Mouse (Mus musculus): ENCODE data around the gene Trhde. TPM values are rescaled to one million over a fixed set of nuclear protein-coding genes. Genes with fewer than 3 reads are reported as not detected.

The Trhde gene
- polyA plus RNA-seq, 1 experiment from 2014 or later = 0.26 TPM

GRCm38 (mm10) chr10:114796872-114797271 lies 5.2 kb downstream of the Trhde start:
- no peak for DNase-seq (ENCODE audit: low spot score)
- Histone ChIP-seq H3K9me3 (replicated peaks) (no peaks in the 10 kb centered on the region), H3K27ac (replicated peaks) (no peak overlapping the region), H3K4me3 (no peak overlapping the region), H3K36me3 (no peaks in the 10 kb centered on the region), H3K4me1 (peaks cover 28% of the 10 kb centered on the region), H3K27me3 (ENCODE audit: low read depth, poor library complexity, severe bottlenecking) (peaks cover 34% of the 10 kb centered on the region)
- WGBS = 89% methylated on average over 5 of the region's 5 CpGs

DNA sequence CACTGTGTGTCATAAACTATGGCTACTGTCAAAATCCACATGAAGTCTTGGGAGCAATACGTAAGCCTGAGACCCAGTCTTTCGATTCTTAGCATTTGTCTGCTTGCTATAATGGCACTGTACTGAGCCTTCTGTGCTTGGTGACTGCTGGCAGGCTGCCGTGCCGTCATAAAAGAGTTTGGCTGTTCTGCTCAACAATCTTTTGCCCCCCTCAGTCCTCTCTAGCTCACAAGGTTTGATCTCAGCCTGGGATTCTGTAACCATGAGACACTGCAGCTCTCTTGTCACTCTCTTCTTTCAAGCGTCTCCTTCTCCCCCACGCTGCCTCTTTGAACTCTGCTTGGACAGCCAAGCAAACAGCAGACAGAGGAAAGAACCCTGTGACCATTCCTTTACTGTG lies 7.9 kb downstream of the Trhde start:
- DNase-seq (ENCODE audit: low spot score) = no peak
- WGBS = 60% methylated on average over 6 of the region's 6 CpGs
- H3K27ac ChIP-seq (replicated peaks) = no peak overlapping the region
- no peaks in the 10 kb centered on the region for H3K36me3 ChIP-seq
- peaks cover 11% of the 10 kb centered on the region for H3K4me1 ChIP-seq
- H3K9me3 ChIP-seq (replicated peaks) = no peaks in the 10 kb centered on the region
- no peak overlapping the region for H3K4me3 ChIP-seq
- peaks cover 8% of the 10 kb centered on the region for H3K27me3 ChIP-seq (ENCODE audit: low read depth, poor library complexity, severe bottlenecking)

DNA sequence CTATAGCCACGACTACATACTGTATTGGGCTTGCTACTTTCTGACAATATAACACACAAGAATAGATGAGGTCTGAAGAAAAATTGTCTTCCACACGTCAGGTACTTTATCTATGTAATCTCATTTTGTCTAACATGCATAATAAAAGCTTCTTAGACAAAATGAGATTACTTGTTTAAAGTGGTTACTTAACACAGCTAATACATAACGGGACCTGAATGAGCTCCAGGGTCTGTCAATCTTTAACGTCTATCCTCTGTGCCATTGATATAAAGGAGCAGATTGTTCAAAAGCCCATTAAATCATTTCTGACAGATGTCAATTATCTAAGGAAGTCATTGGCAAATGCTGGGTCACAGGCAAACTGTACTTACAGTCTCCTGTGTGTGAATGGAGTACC lies 36.2 kb downstream of the Trhde start:
- Histone ChIP-seq H3K36me3 (no peaks in the 10 kb centered on the region), H3K27ac (replicated peaks) (no peak overlapping the region), H3K27me3 (ENCODE audit: low read depth, poor library complexity, severe bottlenecking) (no peaks in the 10 kb centered on the region), H3K4me1 (no peaks in the 10 kb centered on the region), H3K9me3 (replicated peaks) (no peaks in the 10 kb centered on the region), H3K4me3 (no peak overlapping the region)
- no peak for DNase-seq (ENCODE audit: low spot score)
- 81% methylated on average over 4 of the region's 4 CpGs for WGBS

DNA sequence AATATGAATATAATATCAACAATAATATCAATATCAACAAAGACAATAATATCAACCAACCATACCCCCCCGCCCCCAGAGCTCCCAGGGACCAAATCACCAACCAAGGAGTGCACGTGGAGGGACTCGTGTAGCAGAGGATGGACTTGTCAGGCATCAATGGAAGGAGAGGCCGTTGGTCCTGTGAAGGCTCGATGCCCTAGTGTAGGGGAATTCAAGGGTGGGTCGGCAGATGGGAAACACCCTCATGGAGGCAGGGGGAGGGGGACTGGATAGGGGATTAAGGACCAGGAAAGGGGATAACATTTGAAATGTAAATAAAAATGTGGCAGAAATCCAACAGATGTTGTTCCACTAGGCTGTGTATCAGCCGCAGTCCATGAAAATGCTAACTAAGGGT lies 40.0 kb downstream of the Trhde start:
- Histone ChIP-seq H3K36me3 (no peaks in the 10 kb centered on the region), H3K27me3 (ENCODE audit: low read depth, poor library complexity, severe bottlenecking) (no peaks in the 10 kb centered on the region), H3K4me1 (no peaks in the 10 kb centered on the region), H3K27ac (replicated peaks) (no peak overlapping the region), H3K4me3 (no peak overlapping the region), H3K9me3 (replicated peaks) (no peaks in the 10 kb centered on the region)
- no peak for DNase-seq (ENCODE audit: low spot score)
- 91% methylated on average over 7 of the region's 7 CpGs for WGBS

DNA sequence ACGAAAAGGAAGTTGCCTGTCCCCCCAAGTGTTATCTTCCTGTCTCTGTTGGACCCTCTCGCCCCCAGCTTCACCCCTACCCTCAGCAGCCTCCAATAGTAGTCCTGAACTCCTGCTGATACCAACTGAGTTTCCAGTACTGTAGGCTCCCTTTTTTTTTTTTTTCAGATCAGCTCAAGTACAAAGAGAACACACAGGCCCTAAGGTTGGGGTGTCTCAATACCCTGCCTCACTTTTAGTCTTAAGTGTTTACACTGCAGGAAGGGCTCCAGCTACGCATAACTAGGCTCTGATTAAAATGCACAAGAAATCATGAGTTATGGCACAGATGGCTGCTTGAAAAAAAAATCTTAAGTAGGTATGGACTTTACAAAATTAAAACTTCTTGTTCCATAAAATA lies 42.9 kb downstream of the Trhde start:
- Histone ChIP-seq H3K27ac (replicated peaks) (no peak overlapping the region), H3K9me3 (replicated peaks) (no peaks in the 10 kb centered on the region), H3K4me3 (no peak overlapping the region), H3K27me3 (ENCODE audit: low read depth, poor library complexity, severe bottlenecking) (no peaks in the 10 kb centered on the region), H3K36me3 (no peaks in the 10 kb centered on the region), H3K4me1 (no peaks in the 10 kb centered on the region)
- 69% methylated on average over 3 of the region's 3 CpGs for WGBS
- DNase-seq (ENCODE audit: low spot score) = no peak

GRCm38 (mm10) chr10:114758614-114759013 lies 43.5 kb downstream of the Trhde start:
- H3K27me3 ChIP-seq (ENCODE audit: low read depth, poor library complexity, severe bottlenecking) = no peaks in the 10 kb centered on the region
- no peak for DNase-seq (ENCODE audit: low spot score)
- H3K9me3 ChIP-seq (replicated peaks) = no peaks in the 10 kb centered on the region
- no peaks in the 10 kb centered on the region for H3K36me3 ChIP-seq
- 91% methylated on average over 9 of the region's 9 CpGs for WGBS
- H3K27ac ChIP-seq (replicated peaks) = no peak overlapping the region
- no peak overlapping the region for H3K4me3 ChIP-seq
- no peaks in the 10 kb centered on the region for H3K4me1 ChIP-seq

GRCm38 (mm10) chr10:114742755-114743705 lies 59.1 kb downstream of the Trhde start:
- no peaks in the 10 kb centered on the region for H3K36me3 ChIP-seq
- 76% methylated on average over 15 of the region's 15 CpGs for WGBS
- H3K4me1 ChIP-seq = no peaks in the 10 kb centered on the region
- no peak for DNase-seq (ENCODE audit: low spot score)
- no peak overlapping the region for H3K27ac ChIP-seq (replicated peaks)
- H3K4me3 ChIP-seq = no peak overlapping the region
- H3K27me3 ChIP-seq (ENCODE audit: low read depth, poor library complexity, severe bottlenecking) = no peaks in the 10 kb centered on the region
- H3K9me3 ChIP-seq (replicated peaks) = no peaks in the 10 kb centered on the region

- Histone ChIP-seq H3K9me3 (replicated peaks) (no peaks in the 10 kb centered on the region), H3K36me3 (no peaks in the 10 kb centered on the region), H3K4me3 (no peak overlapping the region), H3K4me1 (no peaks in the 10 kb centered on the region), H3K27me3 (ENCODE audit: low read depth, poor library complexity, severe bottlenecking) (no peaks in the 10 kb centered on the region), H3K27ac (replicated peaks) (no peak overlapping the region)
- no peak for DNase-seq (ENCODE audit: low spot score)
- 90% methylated on average over 5 of the region's 5 CpGs for WGBS
Measured at GRCm38 (mm10) chr10:114739916-114740315, 62.2 kb downstream of the Trhde start.

DNA sequence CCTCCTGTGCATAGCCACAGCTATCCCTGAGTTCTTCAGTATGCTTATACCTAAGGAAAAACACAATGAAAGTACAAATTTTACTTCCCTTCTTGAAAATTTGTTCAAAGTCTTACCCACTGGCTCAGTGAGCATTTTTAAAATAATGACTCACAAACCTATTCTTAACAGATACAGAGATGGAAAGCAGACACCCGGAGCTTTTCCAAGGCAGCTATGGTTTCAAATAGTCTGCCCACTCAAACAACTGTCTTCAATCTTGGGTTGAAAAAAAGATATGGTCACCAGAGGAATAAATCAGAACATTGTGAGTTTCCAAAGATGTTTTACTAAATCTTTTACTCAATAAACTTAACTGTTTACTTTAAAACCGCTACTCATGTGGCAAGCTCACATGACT lies 64.5 kb downstream of the Trhde start:
- H3K36me3 ChIP-seq = no peaks in the 10 kb centered on the region
- H3K27me3 ChIP-seq (ENCODE audit: low read depth, poor library complexity, severe bottlenecking) = no peaks in the 10 kb centered on the region
- H3K9me3 ChIP-seq (replicated peaks) = no peaks in the 10 kb centered on the region
- DNase-seq (ENCODE audit: low spot score) = no peak
- H3K4me3 ChIP-seq = no peak overlapping the region
- 90% methylated on average over 2 of the region's 2 CpGs for WGBS
- no peaks in the 10 kb centered on the region for H3K4me1 ChIP-seq
- no peak overlapping the region for H3K27ac ChIP-seq (replicated peaks)

DNA sequence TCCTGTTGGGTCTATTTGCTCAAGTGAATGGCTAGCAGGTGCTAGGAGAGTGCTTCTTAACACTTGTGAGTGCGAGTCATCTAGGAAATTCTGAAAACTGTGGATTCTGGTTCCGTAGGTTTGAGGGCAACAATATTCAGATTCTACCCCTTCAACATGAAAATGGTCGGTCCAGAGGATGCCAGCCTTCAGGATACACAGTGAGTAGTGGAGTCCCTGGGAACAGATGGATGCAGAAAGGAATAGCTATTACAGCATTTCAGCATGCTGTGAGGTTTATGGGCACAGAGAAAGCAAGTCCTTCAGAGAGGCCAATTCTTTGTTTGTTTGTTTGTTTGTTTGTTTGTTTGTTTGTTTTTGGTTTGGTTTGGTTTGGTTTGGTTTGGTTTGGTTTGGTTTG lies 65.7 kb downstream of the Trhde start:
- H3K36me3 ChIP-seq = no peaks in the 10 kb centered on the region
- H3K27me3 ChIP-seq (ENCODE audit: low read depth, poor library complexity, severe bottlenecking) = no peaks in the 10 kb centered on the region
- H3K4me3 ChIP-seq = no peak overlapping the region
- no peaks in the 10 kb centered on the region for H3K9me3 ChIP-seq (replicated peaks)
- no peaks in the 10 kb centered on the region for H3K4me1 ChIP-seq
- 84% methylated on average over 3 of the region's 3 CpGs for WGBS
- no peak overlapping the region for H3K27ac ChIP-seq (replicated peaks)
- DNase-seq (ENCODE audit: low spot score) = no peak

- no peaks in the 10 kb centered on the region for H3K9me3 ChIP-seq (replicated peaks)
- no peaks in the 10 kb centered on the region for H3K36me3 ChIP-seq
- DNase-seq (ENCODE audit: low spot score) = no peak
- H3K4me3 ChIP-seq = no peak overlapping the region
- WGBS = 91% methylated on average over 5 of the region's 5 CpGs
- no peaks in the 10 kb centered on the region for H3K27me3 ChIP-seq (ENCODE audit: low read depth, poor library complexity, severe bottlenecking)
- H3K27ac ChIP-seq (replicated peaks) = no peak overlapping the region
- H3K4me1 ChIP-seq = no peaks in the 10 kb centered on the region
Measured at GRCm38 (mm10) chr10:114735678-114736077, 66.4 kb downstream of the Trhde start.

DNA sequence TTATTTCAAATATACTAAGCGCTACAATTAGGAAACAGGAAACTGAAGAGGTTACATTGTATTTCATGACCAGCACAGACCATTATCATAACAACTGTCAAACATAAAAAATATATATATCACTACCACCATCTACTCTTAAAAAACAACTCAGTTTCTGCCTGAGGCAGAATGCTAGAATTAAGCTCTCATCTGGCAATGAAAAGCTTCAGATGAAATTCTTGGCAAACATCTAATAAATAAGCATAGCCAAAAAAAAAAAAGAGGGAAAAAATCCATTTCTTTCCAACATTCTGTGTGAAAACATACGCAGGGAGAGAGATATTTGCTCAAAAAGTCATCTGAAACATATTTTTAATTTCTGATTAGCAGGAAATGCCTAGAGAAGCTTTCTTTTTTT lies 67.0 kb downstream of the Trhde start:
- no peaks in the 10 kb centered on the region for H3K9me3 ChIP-seq (replicated peaks)
- H3K4me1 ChIP-seq = no peaks in the 10 kb centered on the region
- WGBS = 91% methylated on average over 2 of the region's 2 CpGs
- H3K4me3 ChIP-seq = no peak overlapping the region
- DNase-seq (ENCODE audit: low spot score) = no peak
- H3K27ac ChIP-seq (replicated peaks) = no peak overlapping the region
- H3K36me3 ChIP-seq = no peaks in the 10 kb centered on the region
- no peaks in the 10 kb centered on the region for H3K27me3 ChIP-seq (ENCODE audit: low read depth, poor library complexity, severe bottlenecking)

DNA sequence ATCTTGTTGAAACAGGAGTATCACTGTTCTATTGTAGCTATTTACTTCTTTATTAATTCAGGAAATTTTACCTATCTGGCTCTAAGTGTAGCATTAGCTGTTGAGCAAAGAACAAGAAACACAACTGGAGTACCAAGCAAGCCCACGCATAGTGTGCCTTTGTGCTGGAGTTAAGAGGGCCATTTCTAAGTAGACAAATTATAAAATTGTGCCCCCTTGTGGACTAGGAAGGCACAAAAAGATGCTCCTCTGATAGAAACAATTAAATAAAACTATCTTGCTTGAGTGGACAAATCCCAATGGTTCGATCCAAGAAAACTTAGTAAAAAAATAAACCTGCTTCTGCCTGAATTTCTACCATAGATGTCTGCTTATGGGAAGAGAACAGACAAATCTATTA lies 76.5 kb downstream of the Trhde start:
- Histone ChIP-seq H3K9me3 (replicated peaks) (no peaks in the 10 kb centered on the region), H3K36me3 (no peaks in the 10 kb centered on the region), H3K27ac (replicated peaks) (no peak overlapping the region), H3K27me3 (ENCODE audit: low read depth, poor library complexity, severe bottlenecking) (no peaks in the 10 kb centered on the region), H3K4me1 (no peaks in the 10 kb centered on the region), H3K4me3 (no peak overlapping the region)
- 72% methylated on average over 2 of the region's 2 CpGs for WGBS
- DNase-seq (ENCODE audit: low spot score) = no peak
